Mouse (Mus musculus) embryonic fibroblast, embryonic 13.5 days (primary cell): ENCODE data around the gene Myom3. TPM values are rescaled to one million over a fixed set of nuclear protein-coding genes. Genes with fewer than 3 reads are reported as not detected.
A peak's percentile ranks its signal among the peaks of the same experiment; 100 is the strongest.

ENCODE experiments used
- H3K27ac ChIP-seq: 2 replicates; pipeline ENCODE4 v1.5.1; 2012; ENCODE audit warnings: low read length, control low read depth, inconsistent platforms; ENCODE audit not compliant: insufficient read depth
- H3K4me1 ChIP-seq: 2 replicates; pipeline ENCODE4 v1.6.1; 2011; ENCODE audit warnings: low read length; ENCODE audit not compliant: control insufficient read depth, insufficient read depth
- H3K4me3 ChIP-seq: 2 replicates; pipeline ENCODE4 v1.5.1; 2011; ENCODE audit warnings: mild to moderate bottlenecking, control low read depth, low read length; ENCODE audit not compliant: insufficient read depth
- CTCF ChIP-seq: IDR thresholded peaks from 2 replicates; pipeline ENCODE4 v1.5.1; 2011; ENCODE audit warnings: mild to moderate bottlenecking, control low read depth, low read length, moderate library complexity, borderline replicate concordance; ENCODE audit not compliant: insufficient read depth
- POLR2A ChIP-seq: IDR thresholded peaks from 2 replicates; pipeline ENCODE4 v1.6.1; 2011; ENCODE audit warnings: low read depth, mild to moderate bottlenecking, control low read depth, low read length, moderate library complexity
- polyA plus RNA-seq: library from polyadenylated mRNA; stranded (reverse); fragments of >200 nt; gene quantifications from 2 replicates; pipeline ENCODE4 v1.2.4, GENCODE M21; 2011; ENCODE audit warnings: low read depth; ENCODE audit not compliant: missing spikeins, insufficient read length

The Myom3 gene
- polyA plus RNA-seq, 1 experiment: not detected

DNA sequence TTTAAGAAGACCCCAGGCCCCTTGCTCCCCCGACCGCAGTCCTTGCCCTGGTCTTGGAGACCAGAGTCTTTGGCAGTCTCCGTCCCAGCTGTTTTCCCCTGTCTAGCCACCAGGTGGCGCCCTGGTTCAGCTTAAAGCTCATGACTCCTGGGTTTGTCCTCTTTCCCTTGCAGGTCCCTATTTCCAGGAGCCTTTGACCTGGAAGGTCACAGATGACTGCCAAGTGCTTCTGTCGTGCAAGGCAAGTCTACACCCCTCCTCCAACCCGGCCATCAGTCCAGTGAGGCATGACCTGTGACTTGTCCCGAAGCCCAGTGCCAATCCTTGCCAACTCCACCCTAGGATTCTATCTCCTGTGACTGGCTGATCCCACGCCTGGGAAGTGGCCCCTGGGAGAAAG, 42.0 kb downstream of the Myom3 start:
- TF ChIP-seq POLR2A (no peak), CTCF (peak; percentile 72; the same call in 1 of the 2 replicates)
- Histone ChIP-seq H3K4me3 (no peak overlapping the region), H3K4me1 (no peaks in the 10 kb centered on the region), H3K27ac (no peak overlapping the region)

DNA sequence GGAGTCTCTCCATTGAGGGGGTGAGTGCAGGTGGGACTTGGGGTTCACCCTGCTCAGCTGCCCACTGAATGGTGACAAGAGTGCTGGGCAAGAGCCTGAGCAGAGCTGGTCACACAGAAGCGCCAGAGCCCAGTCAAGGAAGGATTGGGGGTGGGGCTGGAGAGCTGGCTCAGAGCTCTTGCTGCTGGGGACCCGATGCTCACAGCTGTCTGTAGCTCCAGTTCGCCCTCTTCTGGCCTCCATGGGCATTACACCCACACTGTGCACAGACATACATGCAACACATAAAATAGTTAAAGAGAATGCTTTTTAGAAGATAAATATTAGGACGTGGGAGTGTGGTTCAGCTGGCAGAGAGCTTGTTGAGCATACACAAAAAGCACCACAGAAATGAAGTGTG, 43.8 kb downstream of the Myom3 start:
- H3K4me3 ChIP-seq: no peak overlapping the region
- no peaks in the 10 kb centered on the region for H3K4me1 ChIP-seq
- TF ChIP-seq CTCF (no peak), POLR2A (no peak)
- H3K27ac ChIP-seq: no peak overlapping the region

DNA sequence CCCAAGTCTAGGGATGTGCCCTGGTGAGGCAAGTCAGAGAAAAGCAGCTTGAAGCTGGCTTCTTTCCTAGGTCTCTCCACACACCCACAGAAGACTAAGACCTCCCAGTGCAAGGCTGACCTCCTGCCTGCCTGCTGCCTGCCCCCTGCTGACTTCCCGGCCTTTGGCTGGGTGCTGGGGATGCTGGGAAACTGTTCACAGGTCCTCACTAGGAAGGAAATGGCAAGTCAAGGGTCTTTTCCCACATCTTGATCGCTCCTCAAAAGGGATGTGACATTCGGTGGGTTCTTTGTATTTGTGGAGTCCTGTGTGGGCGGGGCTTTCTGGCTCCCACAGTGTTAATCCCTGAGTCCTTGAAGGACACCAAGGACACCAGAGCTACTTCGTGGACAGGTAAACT, 44.7 kb downstream of the Myom3 start:
- TF ChIP-seq CTCF (no peak), POLR2A (no peak)
- Histone ChIP-seq H3K4me1 (no peaks in the 10 kb centered on the region), H3K4me3 (no peak overlapping the region), H3K27ac (no peak overlapping the region)

DNA sequence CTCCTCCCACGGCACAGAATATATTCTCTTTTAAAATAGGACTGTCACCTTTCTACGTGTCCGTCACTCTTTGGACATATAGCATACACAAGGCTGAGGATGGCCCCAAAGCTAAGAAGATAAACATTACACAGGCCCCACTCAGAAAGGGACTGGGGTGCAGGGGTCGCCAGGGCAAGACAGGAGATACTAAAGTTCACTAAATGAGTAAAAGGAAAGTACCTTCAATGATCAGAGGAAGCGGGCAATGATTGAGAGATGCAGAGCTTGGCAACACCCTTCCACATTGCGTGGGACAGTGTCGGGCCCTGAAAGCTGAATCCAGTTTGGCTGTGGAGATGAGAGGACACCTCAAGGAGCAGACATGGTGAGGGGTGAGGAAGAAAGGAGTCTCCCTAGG, 55.4 kb downstream of the Myom3 start:
- Histone ChIP-seq H3K4me1 (no peaks in the 10 kb centered on the region; the same call in 1 of the 2 replicates), H3K27ac (no peak overlapping the region)
- TF ChIP-seq CTCF (no peak), POLR2A (no peak)

DNA sequence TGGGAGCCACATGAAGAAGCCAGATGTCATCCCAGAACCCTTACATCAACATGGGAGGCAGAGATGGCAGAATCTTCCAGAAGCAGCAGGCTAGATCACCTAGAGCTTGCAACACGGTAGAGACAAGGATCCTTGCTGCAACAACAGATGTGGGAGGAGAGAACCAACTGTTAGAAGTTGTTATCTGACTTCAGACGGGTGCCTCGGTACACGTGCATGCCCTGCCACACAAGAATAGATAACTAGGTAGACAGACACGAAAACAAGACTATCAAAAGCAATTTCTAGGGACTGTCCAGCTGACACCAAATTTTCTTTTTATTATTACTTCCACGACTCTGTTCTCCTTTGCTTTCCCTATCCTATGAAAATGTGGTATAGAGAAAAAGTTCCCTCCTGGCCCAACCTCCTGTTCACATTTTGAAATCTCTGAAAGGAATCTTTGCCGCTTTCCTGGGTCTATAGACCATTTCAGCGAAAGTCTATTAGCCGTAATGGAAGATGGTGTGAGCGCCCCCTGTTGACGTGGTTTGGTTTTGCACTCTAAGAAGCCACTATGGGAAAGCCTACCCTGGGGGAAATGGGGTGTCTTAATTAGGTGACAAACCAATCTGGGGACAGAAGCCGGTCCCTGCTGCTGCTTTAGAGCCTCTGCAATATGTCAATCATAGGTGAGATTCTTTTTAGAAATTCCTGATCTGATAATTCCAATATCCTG, 57.5 kb downstream of the Myom3 start:
- Histone ChIP-seq H3K27ac (no peak overlapping the region), H3K4me1 (no peaks in the 10 kb centered on the region), H3K4me3 (no peak overlapping the region)
- TF ChIP-seq CTCF (no peak), POLR2A (no peak)

More for the DNA sequence above, 55.4 kb downstream of the Myom3 start:
- H3K4me3 ChIP-seq: no peak overlapping the region

DNA sequence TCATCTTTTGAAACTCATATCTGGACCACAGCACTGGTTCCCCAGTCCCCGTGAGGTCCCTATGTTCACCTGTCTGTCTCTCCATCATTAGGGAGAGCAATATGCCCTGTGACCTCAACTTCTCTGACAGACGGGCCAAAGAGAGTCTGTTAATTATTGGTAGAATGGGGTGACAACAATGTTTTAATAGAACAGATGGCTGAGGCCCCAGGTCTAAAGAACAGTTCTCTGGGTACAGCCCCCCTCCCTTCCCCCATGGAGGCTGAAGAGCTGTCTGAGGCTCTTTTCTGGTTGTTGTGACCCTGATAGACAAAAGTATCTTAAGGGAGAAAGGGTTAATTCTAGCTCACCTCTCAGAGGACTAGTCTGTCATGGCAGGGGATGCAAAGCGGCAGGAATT, 58.9 kb downstream of the Myom3 start:
- no peaks in the 10 kb centered on the region for H3K4me1 ChIP-seq
- H3K4me3 ChIP-seq: no peak overlapping the region
- TF ChIP-seq CTCF (no peak), POLR2A (no peak)
- H3K27ac ChIP-seq: no peak overlapping the region

DNA sequence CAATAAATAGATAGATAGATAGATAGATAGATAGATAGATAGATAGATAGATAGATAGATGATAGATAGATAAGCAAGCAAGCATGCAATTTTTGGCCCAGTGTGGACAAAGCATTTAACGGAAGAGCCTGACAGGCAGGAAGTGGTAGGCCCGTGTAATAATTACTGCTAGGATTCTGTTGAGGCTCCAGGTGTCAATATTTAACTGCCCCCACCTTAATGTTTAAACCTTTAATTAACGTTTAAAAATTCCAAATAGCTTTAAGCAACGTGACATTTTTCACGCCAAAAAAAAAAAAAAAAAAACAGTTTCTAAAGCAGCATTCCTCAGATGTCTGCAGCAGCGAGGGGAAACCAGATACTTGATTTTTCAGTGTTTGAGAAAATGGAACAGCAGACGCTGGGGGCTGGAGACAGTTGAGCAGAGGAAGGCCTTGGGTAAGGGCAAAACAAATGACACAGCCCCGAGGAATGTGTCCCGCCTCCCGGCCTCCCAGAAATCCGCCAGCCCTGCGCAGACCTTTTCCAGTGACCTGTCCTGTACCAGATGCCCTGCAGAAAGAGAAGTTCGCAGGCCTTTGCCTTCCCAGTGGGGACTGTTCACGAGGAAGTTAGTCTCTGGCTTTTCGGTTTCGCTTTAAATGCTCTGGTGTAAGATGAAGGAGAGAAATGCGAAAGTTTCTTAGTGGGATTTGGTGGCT, 60.5 kb downstream of the Myom3 start:
- Histone ChIP-seq H3K4me3 (no peak overlapping the region), H3K27ac (peak overlapping the region; percentile 32), H3K4me1 (no peaks in the 10 kb centered on the region)
- no peak for TF ChIP-seq CTCF
- no peak for TF ChIP-seq POLR2A

DNA sequence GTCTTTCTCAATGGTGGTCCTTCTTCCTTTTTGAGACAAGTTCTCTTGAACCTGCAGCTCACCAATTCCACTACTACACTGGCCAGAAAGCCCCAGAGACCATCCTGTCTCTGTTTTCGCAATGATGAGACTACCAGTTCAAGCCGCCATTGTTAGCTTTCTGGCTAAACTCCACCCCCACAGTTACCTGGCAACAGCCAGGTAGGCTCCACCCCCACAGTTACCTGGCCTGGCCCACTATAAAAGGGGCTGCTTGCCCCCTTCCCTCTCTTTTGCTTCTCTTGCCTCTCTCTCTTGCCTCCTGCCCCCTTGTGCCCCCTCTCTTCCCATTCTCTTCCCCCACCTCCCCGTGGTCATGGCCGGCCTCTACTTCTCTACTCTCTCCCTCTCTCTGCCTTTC, 62.3 kb downstream of the Myom3 start:
- Histone ChIP-seq H3K4me3 (no peak overlapping the region), H3K27ac (no peak overlapping the region), H3K4me1 (no peaks in the 10 kb centered on the region)
- TF ChIP-seq POLR2A (no peak), CTCF (no peak)

DNA sequence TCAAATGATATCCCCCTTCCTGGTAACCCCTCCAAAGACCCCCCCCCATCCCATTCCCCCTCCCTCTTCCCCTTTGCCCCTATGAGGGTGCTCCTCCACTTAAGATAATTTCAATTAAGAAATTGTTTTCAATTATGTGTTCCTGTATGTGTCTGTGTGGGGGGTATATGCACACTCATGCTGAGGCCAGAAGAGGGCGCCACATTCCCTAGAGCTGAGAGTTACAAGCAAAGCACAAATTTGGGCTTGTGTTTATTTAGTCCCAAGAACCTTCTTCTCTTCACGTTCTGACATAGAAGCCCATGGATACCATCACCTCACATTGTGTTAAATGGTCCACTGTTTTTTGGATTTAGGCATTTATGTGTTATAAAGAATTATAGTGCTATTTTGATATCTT, 63.8 kb downstream of the Myom3 start:
- no peak overlapping the region for H3K27ac ChIP-seq
- no peak overlapping the region for H3K4me3 ChIP-seq
- H3K4me1 ChIP-seq: no peaks in the 10 kb centered on the region
- TF ChIP-seq POLR2A (no peak), CTCF (peak; percentile 15; the same call in 1 of the 2 replicates)

DNA sequence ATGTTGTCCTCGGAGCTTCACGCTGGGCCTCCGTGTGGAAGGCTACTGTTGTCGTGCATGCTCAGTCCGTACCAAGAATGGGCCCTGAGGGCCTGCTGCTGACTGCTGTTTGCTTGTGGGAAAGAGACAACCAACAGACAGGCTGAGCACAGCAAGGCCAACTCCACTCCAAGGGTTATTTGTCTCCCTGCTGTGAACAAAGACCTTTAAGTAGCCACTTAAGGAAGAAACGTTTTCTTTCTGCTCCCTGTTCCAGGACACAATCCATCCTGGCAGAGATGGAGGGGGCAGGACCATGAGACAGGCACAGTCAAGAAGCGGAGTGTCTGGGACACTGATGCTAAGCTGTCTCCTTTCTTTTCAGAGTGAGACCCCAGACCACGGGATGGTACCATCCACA, 64.7 kb downstream of the Myom3 start:
- Histone ChIP-seq H3K27ac (no peak overlapping the region), H3K4me1 (peaks cover 7% of the 10 kb centered on the region), H3K4me3 (no peak overlapping the region)
- TF ChIP-seq POLR2A (no peak), CTCF (no peak)
